Mouse (Mus musculus) bone marrow, adult 2 months (tissue): Measurements from ENCODE around the gene LTO1. TPM values are rescaled to one million over a fixed set of nuclear protein-coding genes. Genes with fewer than 3 reads are reported as not detected.

Experiments
- H3K27ac ChIP-seq: fragments of 200-500 bp; 2 replicates; pipeline ENCODE4 v1.5.1; 2012; ENCODE audit warnings: low read depth, mild to moderate bottlenecking, control low read depth, inconsistent platforms, low read length; ENCODE audit not compliant: control insufficient read depth, poor library complexity, insufficient read depth
- H3K4me1 ChIP-seq: fragments of 200-500 bp; 2 replicates; pipeline ENCODE4 v1.6.1; 2011; ENCODE audit warnings: low read length; ENCODE audit not compliant: control insufficient read depth, insufficient read depth
- H3K4me3 ChIP-seq: fragments of 200-500 bp; replicated peaks from 2 replicates; pipeline ENCODE3; 2011; ENCODE audit warnings: mild to moderate bottlenecking, low read depth, low read length, control low read depth; ENCODE audit not compliant: control insufficient read depth
- CTCF ChIP-seq: fragments of 200-500 bp; IDR thresholded peaks from 2 replicates; pipeline ENCODE4 v1.5.1; 2011; ENCODE audit warnings: low read length, control low read depth; ENCODE audit not compliant: control insufficient read depth, insufficient read depth
- POLR2A ChIP-seq: fragments of 200-500 bp; IDR thresholded peaks from 2 replicates; pipeline ENCODE4 v1.6.1; 2011; ENCODE audit warnings: low read depth, mild to moderate bottlenecking, control low read depth, low read length, borderline replicate concordance; ENCODE audit not compliant: control insufficient read depth
- WGBS: fragments of 180-500 bp; shearing (Covaris S2); methylation state at CpG from one replicate; pipeline ENCODE4 v1.1.7; 2018; 5-methylcytosine and 5-hydroxymethylcytosine counted together
- polyA plus RNA-seq: library from polyadenylated mRNA; stranded (reverse); fragments of >200 nt; gene quantifications from 2 replicates; pipeline ENCODE4 v1.2.4, GENCODE M21; 2011; ENCODE audit warnings: low replicate concordance; ENCODE audit not compliant: missing spikeins, insufficient read depth, insufficient read length

The LTO1 gene
- polyA plus RNA-seq, 1 experiment, result 25.8 TPM

- WGBS, result 28% methylated on average over 18 of the region's 18 CpGs
- Histone ChIP-seq H3K27ac (no peak overlapping the region), H3K4me3 (no peak overlapping the region), H3K4me1 (peaks cover 1% of the 10 kb centered on the region; the same call in 1 of the 2 replicates)
- TF ChIP-seq CTCF, result no peak
- TF ChIP-seq POLR2A, result no peak
Observed at GRCm38 (mm10) chr7:144932389-144932937, 17.6 kb downstream of the LTO1 start.

- Histone ChIP-seq H3K4me3 (no peak overlapping the region), H3K27ac (no peak overlapping the region), H3K4me1 (peaks cover 1% of the 10 kb centered on the region; the same call in 1 of the 2 replicates)
- 61% methylated on average over 3 of the region's 3 CpGs for WGBS
- TF ChIP-seq POLR2A, result no peak
- TF ChIP-seq CTCF, result no peak
Observed at GRCm38 (mm10) chr7:144933336-144933735, 18.4 kb downstream of the LTO1 start.

GRCm38 (mm10) chr7:144933796-144934195 lies 18.9 kb downstream of the LTO1 start:
- H3K4me3 ChIP-seq, result no peak overlapping the region
- TF ChIP-seq POLR2A (no peak), CTCF (no peak)
- 56% methylated on average over 8 of the region's 8 CpGs for WGBS
- peaks cover 1% of the 10 kb centered on the region; the same call in 1 of the 2 replicates for H3K4me1 ChIP-seq
- no peak overlapping the region for H3K27ac ChIP-seq

- no peak overlapping the region for H3K4me3 ChIP-seq
- peaks cover 1% of the 10 kb centered on the region; the same call in 1 of the 2 replicates for H3K4me1 ChIP-seq
- TF ChIP-seq CTCF (no peak), POLR2A (no peak)
- WGBS, result 85% methylated on average over 5 of the region's 5 CpGs
- no peak overlapping the region for H3K27ac ChIP-seq
Observed at GRCm38 (mm10) chr7:144934901-144935300, 20.0 kb downstream of the LTO1 start.

- 58% methylated on average over 5 of the region's 5 CpGs for WGBS
- H3K27ac ChIP-seq, result no peak overlapping the region
- TF ChIP-seq CTCF (0 out of 2 replicates have a peak, but pooled peaks have one; percentile 25), POLR2A (no peak)
- H3K4me3 ChIP-seq, result no peak overlapping the region
- peaks cover 1% of the 10 kb centered on the region; the same call in 1 of the 2 replicates for H3K4me1 ChIP-seq
Observed at GRCm38 (mm10) chr7:144935563-144935962, 20.7 kb downstream of the LTO1 start.

GRCm38 (mm10) chr7:144936311-144936880 lies 21.5 kb downstream of the LTO1 start:
- H3K27ac ChIP-seq, result no peak overlapping the region
- H3K4me3 ChIP-seq, result no peak overlapping the region
- 81% methylated on average over 4 of the region's 4 CpGs for WGBS
- peaks cover 1% of the 10 kb centered on the region; the same call in 1 of the 2 replicates for H3K4me1 ChIP-seq
- no peak for TF ChIP-seq CTCF

- Histone ChIP-seq H3K4me1 (peaks cover under 1% of the 10 kb centered on the region; the same call in 1 of the 2 replicates), H3K4me3 (peak overlapping the region; percentile 42), H3K27ac (no peak overlapping the region)
- WGBS, result 1% methylated on average over 20 of the region's 20 CpGs
- no peak for TF ChIP-seq POLR2A
- TF ChIP-seq CTCF, result peak; percentile 95
Observed at GRCm38 (mm10) chr7:144937490-144937889, 22.6 kb downstream of the LTO1 start.

- WGBS, result under 1% methylated on average over 39 of the region's 39 CpGs
- Histone ChIP-seq H3K4me3 (peak overlapping the region; percentile 42), H3K27ac (no peak overlapping the region), H3K4me1 (no peaks in the 10 kb centered on the region; the same call in 1 of the 2 replicates)
- TF ChIP-seq POLR2A (no peak), CTCF (no peak)
Observed at GRCm38 (mm10) chr7:144937899-144938517, 23.1 kb downstream of the LTO1 start.
